Mouse (Mus musculus): Measurements from ENCODE around the gene Spats1. TPM values are rescaled to one million over a fixed set of nuclear protein-coding genes. Genes with fewer than 3 reads are reported as not detected.
A peak's percentile ranks its signal among the peaks of the same experiment; 100 is the strongest.
"Not testable (repeated sequence)": the region's sequence is repeated elsewhere in the genome, so short reads cannot be mapped to it uniquely, and the experiment has no call there.

Spats1 gene
- total RNA-seq, 2 experiments from 2014 or later, result not detected

DNA sequence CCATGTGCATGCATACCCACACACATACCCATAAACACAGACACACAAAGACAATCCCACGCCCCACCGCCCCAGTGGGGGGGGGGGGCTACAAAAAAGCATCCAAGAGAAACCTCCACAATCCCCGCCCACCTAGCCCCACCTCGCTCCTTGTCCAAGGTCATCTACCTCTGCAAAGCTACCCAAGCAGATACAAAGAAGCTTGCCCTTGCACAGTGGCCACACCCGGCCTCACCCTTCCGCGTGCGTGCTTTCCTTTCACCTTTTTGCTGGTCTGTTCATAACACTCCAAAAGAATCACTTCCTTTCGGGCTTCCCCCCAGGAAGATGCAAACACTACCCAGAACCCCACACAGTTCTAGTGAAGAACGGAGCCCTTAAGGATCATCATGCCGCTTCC, 20.2 kb upstream of the Spats1 start:
- 0 out of 2 replicates have a peak, but pooled peaks have one; percentile 34 for ATAC-seq (replicated peaks; ENCODE audit: low FRiP score, low TSS enrichment, poor library complexity, severe bottlenecking)

DNA sequence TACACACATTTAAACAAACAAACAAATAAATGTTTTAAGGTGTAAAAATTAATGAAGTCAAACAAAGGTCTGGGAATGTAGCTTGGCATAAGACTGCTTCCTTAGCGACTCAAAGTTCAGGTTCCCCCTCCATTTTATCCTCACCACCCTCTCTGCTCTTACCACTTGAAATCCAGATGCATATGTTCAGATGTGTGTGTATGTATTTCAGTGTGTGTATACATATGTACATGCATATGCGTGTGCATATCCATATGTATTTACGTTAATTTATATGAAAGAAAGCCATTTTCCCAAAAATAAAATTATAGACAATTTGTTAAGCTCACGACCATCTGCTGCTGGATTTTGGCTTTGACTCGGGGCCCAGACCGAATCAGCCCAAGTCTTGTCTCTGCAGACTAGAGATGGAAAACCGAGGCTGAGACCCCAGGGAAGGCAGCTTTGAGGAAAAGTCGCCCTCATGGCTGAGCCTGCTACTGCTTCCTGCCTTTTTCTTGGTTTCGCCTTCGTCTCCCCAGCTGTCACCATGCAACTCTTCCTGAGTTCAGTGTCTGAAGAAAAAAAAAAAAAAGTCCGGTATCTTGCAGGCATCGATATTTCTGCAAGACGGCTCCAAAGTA, 15.4 kb upstream of the Spats1 start:
- no peak for ATAC-seq (replicated peaks; ENCODE audit: low FRiP score, low TSS enrichment, poor library complexity, severe bottlenecking)

DNA sequence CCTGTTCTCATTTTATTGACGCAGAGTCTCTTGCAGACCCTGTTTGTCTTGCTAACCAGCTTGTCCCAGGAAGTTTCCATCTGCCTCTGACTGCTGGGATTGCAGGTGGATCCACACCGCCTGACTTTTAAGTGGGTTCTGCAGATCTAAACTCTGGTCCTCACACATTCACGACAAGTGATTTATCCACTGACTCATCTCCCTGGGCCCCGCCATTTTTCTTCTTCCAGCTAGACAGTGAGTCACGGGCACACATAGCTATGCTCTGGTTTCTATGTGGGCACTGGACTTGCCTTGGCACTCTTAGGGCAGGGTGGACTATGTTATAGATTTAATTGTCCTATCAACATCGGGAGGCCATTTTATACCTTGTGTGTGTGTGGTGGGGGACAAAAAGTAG, 14.5 kb upstream of the Spats1 start:
- no peak for ATAC-seq (replicated peaks; ENCODE audit: low FRiP score, low TSS enrichment, poor library complexity, severe bottlenecking)

DNA sequence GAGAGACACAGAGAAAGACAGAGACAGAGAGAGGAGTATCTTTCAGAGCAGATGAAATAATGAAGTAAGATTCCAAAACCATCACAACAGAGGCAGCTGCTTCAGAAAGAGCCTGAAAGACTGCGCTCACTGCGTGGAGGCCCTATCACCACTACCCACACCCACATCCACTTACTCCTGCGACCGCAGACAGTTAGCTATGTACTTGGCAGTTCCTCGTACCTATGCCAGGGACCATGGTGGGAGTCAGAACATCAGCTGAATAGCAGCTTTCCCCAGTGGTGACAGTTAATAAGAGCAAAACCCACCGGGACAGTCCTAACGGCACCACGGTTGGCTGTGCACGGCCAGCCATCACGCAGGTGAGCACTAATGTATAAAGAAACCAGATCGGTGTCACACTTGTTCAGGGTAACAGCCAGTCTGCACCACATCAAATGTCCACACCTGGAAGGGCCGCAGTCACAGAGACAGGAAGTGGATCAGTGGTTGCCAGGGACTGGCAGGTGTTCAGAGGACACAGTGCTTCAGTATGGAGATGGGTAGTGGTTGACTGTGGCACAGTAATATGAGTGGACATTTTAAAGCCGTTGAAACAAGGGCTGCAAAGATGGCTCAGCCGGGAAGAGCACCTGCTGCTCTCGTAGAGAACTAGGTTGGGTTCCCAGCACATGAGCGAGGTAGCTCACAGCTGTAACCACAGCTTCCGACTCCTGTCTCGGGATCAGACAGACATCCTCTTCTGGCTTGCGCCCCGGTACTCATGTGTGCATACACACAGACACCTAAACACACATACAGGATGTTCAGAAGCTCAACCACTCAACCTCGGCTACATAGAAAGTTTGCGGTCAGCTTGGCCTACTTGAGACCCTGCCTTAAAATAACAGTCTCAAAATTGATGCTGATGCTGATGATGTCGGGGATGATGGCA, 13.4 kb upstream of the Spats1 start:
- no peak for ATAC-seq (replicated peaks; ENCODE audit: low FRiP score, low TSS enrichment, poor library complexity, severe bottlenecking)

DNA sequence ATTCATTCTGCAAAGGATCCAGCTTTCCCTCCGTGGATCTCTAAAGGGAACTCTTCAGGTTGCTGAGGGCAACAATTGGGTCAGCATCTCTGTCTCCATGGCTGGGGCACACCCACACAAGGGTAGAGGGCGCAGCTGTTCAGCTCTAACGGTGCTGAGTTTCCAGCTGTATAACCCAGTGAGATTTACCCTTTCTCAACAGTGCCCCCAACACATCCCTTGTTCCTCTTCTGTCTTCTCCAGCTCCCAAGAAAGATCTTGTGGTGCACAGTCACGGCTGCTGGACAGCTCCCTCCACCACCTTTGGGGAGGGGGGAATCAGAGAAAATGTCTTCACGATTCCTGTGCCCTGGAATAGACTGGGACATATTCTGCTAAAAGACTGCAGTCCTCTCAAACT, 12.0 kb upstream of the Spats1 start:
- ATAC-seq (replicated peaks; ENCODE audit: low FRiP score, low TSS enrichment, poor library complexity, severe bottlenecking), result no peak

DNA sequence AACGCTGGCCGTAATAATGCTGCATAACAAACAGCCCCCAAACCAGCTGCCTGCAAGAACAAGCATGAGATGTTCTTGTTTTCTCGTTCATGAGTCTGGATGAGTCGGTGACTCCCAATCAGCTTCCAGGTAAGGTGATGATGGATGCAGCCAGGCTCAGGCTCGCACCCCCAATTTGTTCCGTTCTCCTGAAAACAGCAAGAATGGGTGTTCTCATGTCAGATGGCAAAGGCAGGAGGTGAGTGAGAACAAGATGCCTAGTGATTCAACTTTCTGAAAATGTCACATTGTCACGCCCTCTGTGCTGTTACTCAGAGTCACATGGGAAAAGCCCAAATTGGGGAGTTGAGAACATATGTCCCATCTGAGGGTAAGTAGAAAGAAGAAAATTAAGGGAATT, 10.4 kb upstream of the Spats1 start:
- no peak for ATAC-seq (replicated peaks; ENCODE audit: low FRiP score, low TSS enrichment, poor library complexity, severe bottlenecking)

DNA sequence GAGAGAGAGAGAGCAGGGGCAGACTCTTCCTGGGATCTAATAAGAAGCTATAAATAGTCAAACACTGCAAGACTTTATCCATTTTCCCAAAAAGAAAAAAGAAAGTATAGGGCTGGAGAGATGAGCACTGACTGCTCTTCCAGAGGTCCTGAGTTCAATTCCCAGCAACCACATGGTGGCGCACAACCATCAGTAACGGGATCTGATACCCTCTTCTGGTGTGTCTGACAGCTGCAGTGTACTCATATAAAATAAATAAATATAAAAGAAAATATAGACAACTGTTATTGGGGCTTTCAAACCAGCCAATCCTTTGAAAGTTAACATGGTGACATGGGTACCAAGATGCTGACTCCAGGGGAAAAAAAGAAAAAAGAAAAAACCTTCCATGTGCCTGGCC, 5.2 kb upstream of the Spats1 start:
- ATAC-seq (replicated peaks; ENCODE audit: low FRiP score, low TSS enrichment, poor library complexity, severe bottlenecking), result no peak

DNA sequence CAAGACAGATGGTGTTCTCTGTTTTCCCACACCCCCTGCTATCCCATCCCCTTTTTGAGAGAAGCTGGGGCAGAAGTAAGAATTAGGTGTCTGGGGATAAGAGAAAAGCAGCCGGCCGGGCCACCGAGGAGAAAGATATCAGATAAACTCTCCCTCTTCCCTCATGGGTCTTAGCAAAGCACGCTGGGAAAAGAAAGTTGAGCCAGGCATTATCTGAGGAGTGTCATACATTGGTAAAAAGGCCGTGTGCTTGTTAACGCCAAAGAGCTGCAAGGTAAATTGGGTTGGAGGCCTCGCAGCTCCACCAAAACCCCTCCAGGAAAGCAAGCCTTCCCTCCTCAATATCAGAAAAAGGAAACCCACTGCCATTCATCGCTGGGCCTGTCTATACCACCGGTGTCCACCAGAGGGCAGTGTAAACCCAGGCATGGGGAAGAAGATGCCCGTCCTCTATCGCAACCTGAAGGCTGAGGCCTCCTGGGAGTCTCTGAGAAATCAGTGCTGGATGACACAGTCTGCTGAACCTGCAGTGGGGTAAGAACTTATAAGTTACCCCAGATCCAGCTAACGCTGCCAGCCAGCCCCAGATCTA, 3.1 kb upstream of the Spats1 start:
- ATAC-seq (replicated peaks; ENCODE audit: low FRiP score, low TSS enrichment, poor library complexity, severe bottlenecking), result peak; percentile 69

DNA sequence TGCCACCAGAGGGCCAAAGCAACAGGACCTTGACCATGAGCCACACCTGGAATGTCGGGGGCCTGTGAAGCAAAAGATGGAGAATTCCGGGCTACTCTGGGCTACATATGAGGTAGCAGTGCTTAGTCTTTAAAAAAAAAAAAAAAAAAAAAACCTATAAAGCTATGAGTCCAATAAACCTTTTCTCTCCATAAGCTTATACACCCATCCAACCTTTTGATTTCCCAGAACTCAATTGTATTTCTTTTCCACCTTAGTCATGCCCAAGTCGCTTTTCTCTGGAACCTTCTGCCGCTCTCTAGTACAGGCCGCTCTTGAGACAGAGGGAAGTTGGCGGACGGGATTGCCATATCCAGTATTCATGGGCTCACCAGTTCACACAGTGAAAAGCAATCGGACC, 1.1 kb downstream of the Spats1 start:
- 0 out of 2 replicates have a peak, but pooled peaks have one; percentile 6 for ATAC-seq (replicated peaks; ENCODE audit: low FRiP score, low TSS enrichment, poor library complexity, severe bottlenecking)

DNA sequence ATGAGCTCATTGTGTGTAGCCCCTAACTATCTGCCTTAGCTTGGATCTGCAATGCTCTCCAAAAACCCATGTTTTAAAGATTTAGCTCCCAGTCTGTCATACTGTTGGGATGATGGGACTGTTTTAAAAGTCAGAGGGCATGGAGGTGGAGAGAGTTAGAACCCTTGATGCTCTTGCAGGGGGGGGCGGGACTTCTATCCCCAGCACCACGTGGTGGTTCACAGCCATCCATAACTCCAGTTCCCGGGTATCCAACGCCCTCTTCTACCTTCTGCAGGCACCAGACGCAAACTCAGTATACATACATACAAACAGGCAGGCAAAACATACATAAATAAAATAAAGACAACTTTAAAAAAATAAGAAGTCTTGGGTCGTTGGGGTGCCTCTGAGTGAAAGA, 1.5 kb downstream of the Spats1 start:
- ATAC-seq (replicated peaks; ENCODE audit: low FRiP score, low TSS enrichment, poor library complexity, severe bottlenecking), result no peak

DNA sequence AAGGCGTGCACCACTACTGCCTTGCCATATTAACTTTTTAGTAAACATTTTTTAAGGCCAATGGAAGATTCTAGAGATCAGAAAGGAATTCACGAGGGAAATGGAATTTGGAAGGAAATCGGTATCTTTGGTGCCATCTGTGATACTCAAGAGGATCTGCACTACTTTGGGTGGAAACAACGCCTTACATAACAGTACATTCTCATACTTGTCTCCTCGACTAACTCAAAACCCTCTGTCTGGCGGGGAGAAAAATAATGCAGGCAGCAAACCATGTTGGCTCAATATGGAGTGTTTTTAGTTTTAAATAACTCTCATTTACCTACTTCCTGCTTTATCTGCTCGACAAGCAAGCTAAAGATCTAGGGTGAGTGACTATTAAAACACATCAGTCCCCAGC, 4.5 kb downstream of the Spats1 start:
- no peak for ATAC-seq (replicated peaks; ENCODE audit: low FRiP score, low TSS enrichment, poor library complexity, severe bottlenecking)

DNA sequence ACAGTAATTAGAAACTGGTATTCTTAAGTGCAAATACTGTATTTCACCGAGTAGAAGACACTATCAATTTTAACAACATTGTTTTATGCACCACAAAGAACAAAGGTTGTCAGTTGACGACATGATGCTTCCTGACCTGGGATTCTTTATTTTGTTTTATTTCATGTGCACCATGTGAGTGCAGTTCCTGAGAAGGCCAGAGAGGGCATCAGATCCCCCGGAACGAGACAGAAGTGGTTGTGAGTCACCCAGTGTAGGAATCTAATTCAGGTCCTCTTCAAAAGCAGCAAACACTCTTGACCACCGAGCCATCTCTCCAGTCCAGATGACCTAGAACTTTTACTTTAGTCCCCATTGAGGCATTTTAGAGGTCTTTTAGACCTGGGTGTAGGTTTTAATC, 6.9 kb downstream of the Spats1 start:
- ATAC-seq (replicated peaks; ENCODE audit: low FRiP score, low TSS enrichment, poor library complexity, severe bottlenecking), result no peak

DNA sequence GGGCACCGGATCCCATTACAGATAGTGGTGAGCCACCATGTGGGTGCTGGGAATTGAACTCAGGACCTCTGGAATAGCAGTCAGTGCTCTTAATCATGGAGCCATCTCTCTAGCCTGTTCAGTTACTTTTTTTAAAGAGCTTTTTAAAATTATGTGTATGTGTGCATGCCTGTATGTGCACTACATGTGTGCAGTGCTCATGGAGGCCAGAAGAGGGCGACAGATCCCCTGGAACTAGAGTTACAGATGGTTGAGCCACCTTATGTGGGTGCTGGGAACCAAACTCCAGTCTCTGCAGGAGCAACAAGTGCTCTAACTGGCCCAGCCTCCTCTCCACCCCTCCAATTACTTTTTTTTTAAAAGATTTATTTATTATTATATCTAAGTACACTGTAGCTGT, 8.5 kb downstream of the Spats1 start:
- no peak for ATAC-seq (replicated peaks; ENCODE audit: low FRiP score, low TSS enrichment, poor library complexity, severe bottlenecking)

DNA sequence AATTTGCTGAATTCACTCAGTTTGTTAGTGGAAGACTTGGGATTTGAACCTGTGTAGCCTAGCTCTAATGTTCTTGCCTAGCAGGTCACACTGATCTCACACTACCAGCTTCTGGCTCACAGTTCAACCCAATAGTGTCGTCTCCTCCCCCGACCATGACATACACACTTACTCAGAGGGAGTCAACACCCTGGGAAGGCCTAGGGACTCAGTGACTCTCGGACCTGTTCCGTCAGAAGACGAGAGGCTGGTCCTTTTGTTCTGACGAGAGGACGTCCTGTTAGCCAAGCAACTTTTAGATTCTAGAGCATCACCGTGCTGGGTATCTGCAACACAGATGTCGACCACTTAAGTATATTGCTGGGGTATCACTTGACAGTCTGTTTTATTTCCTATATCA, 11.0 kb downstream of the Spats1 start:
- no peak for ATAC-seq (replicated peaks; ENCODE audit: low FRiP score, low TSS enrichment, poor library complexity, severe bottlenecking)

DNA sequence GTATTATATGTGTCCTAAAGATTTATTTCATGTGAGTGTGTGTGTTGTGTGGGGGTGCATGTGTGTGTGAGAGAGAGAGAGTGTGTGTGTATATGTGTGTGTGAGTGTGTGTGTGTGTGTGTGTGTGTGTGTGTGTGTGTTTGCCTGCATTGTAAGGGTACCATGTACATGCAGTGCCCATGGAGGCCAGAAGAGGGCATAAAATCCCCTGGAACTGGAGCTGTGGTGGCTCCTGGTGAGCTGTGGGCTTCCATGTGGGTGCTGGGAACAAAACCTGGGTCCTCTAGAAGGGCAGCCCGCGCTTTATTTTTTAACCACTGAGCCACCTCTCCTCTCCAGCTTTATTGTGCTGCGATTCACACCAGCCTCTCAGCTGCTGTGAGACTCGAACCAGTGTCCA, 12.7 kb downstream of the Spats1 start:
- no peak for ATAC-seq (replicated peaks; ENCODE audit: low FRiP score, low TSS enrichment, poor library complexity, severe bottlenecking)

DNA sequence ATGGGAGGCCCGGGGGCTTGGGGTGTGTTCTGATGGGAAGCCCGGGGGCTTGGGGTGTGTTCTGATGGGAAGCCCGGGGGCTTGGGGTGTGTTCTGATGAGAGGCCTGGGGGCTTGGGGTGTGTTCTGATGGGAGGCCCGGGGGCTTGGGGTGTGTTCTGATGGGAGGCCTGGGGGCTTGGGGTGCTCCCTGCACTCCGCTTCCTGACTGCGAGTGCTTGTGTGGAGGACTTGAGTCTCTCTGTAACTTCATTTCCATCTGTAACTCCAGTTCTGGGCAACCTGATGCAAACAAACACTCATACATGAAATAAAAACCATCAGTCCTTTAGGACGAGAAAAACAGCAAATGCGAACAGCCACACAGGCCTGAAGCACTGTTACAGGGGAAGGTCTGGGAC, 16.2 kb downstream of the Spats1 start:
- no peak for ATAC-seq (replicated peaks; ENCODE audit: low FRiP score, low TSS enrichment, poor library complexity, severe bottlenecking)

DNA sequence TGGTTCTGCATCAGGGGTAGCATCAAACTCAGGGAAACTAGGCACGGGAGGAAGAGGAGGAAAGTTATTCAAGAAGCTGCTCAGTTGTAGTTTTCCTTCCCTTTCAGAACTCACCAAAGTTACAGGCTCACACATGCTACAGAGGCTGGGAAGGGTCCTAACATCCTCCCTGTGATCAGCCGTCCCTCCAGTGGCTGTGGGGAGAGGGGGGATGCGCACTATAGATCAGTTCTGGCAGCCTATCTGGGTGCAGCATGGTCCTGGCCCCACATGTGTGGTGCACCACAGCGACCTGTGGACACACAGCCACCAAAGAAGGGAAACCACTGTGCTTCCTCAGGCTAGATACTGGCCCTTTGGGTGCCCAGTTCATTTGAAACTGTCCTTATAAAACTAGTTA, 16.7 kb downstream of the Spats1 start:
- no peak for ATAC-seq (replicated peaks; ENCODE audit: low FRiP score, low TSS enrichment, poor library complexity, severe bottlenecking)

DNA sequence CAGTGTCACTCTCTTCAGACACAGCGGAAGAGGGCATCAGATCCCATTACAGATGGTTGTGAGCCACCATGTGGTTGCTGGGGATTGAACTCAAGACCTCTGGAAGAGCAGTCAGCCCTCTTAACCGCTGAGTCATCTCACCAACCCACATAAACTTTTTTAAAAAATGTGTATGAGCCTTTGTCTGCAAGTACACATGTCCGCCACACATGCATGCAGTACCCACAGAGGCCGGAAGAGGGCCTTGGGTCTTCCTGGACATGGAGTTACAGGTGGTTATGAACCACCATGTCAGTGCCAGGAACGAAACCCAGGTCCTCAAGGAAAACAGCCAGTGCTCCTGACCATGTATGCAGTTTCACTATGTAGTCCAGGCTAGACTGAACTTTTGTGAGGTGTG, 17.7 kb downstream of the Spats1 start:
- ATAC-seq (replicated peaks; ENCODE audit: low FRiP score, low TSS enrichment, poor library complexity, severe bottlenecking), result no peak

DNA sequence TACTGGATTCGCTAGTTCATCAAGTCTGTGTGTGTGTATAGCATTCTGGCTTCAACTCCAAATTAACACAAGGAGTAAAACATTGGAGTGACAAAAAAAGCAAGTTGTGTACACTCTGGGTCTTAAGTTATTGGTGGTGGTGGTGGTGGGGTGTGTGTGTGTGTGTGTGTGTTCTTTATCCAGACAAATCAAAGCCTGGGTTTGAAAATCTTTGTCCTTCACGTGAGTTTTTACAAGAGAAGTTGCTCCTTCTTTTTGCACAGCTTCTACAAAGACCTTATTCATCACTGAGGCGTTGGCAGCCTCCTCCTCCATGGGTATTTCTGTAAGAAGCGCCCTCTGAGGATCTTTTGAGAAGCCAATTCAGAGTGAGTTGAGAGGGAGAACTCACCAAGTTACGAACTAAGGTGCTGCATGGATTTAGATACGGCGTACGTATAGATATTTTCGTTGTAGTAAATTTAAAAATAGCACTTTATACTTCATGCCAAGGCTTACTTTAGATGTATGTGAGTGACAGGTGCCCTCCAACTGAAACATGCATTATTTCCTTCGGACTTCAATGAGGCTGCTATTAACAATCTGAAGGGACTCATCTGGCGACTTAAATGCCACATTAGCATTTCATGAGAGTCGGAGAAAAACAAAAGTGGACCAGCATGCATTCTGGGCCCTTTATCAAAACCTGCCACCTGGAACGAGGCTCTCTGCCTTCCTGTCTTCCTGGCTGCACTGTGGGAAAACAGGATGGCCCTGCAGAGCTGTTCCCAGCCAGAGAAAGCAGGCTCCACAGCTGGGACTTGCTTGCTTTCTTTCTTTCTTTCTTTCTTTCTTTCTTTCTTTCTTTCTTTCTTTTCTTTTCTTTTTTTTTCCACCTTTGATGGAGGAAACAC, 18.7 kb downstream of the Spats1 start:
- ATAC-seq (replicated peaks; ENCODE audit: low FRiP score, low TSS enrichment, poor library complexity, severe bottlenecking), result no peak

DNA sequence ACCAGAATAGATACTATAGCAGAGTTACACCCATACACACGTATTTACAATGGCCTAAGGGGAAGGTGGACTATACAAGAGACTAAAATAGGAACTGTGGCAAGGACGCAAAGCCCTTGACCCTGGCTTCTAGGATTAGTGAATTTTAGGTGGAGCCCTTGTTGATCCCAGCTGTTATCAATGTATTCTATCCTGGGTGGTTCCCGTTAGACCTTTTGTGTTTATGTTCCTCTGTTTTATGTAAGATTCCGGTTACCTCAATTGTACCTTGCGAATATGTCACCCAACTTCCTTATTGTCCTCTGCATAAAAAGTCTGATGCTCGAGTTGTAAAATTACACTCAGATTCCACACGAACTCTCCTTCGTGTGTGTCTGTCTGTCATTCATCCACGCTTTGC, 19.4 kb downstream of the Spats1 start:
- not testable (repeated sequence) for ATAC-seq (replicated peaks; ENCODE audit: low FRiP score, low TSS enrichment, poor library complexity, severe bottlenecking)
